Mouse (Mus musculus): ENCODE data around the gene Gm28539.
"Not testable (repeated sequence)": the region's sequence is repeated elsewhere in the genome, so short reads cannot be mapped to it uniquely, and the experiment has no call there.

The Gm28539 gene

GRCm38 (mm10) chr16:18969420-18970128, 133.2 kb downstream of the Gm28539 start:
- no peak for DNase-seq

- no peak for DNase-seq
Observed at GRCm38 (mm10) chr16:18970837-18971236, 134.5 kb downstream of the Gm28539 start.

- not testable (repeated sequence) for DNase-seq
Observed at GRCm38 (mm10) chr16:18975665-18976064, 139.3 kb downstream of the Gm28539 start.

- DNase-seq: no peak
Observed at GRCm38 (mm10) chr16:18976315-18976714, 139.9 kb downstream of the Gm28539 start.

GRCm38 (mm10) chr16:18986381-18986780, 150.0 kb downstream of the Gm28539 start:
- no peak for DNase-seq

- DNase-seq: no peak
Observed at GRCm38 (mm10) chr16:18986860-18987259, 150.5 kb downstream of the Gm28539 start.

GRCm38 (mm10) chr16:19002610-19003389, 166.4 kb downstream of the Gm28539 start:
- peak in 1 of 2 experiments; percentile 41 for DNase-seq

GRCm38 (mm10) chr16:19003757-19004156, 167.4 kb downstream of the Gm28539 start:
- DNase-seq: no peak

GRCm38 (mm10) chr16:19005298-19005697, 168.9 kb downstream of the Gm28539 start:
- DNase-seq: no peak
